Mouse (Mus musculus) MEL (cell line): Measurements from ENCODE around the gene Hells. TPM values are rescaled to one million over a fixed set of nuclear protein-coding genes. Genes with fewer than 3 reads are reported as not detected.

Source experiments
- DNase-seq: peaks from one replicate; pipeline ENCODE4 v3.0.0; 2011; ENCODE audit warnings: low read depth, low spot score
- H3K27ac ChIP-seq: 2 replicates; pipeline ENCODE4 v1.5.1; 2012; ENCODE audit warnings: low read depth, mild to moderate bottlenecking, control low read depth, low read length, moderate library complexity; ENCODE audit not compliant: control insufficient read depth
- H3K27me3 ChIP-seq, 2 experiments: fragments of 150-350 bp in 1 of 2; sonication (generic) in 1 of 2; 2 replicates each; pipeline ENCODE4 v1.6.1; 2012; ENCODE audit warnings: low read length in 2 of 2, mild to moderate bottlenecking in 2 of 2, improper control_type of control experiment in 1 of 2, moderate library complexity in 1 of 2; ENCODE audit not compliant: insufficient read depth in 2 of 2, control insufficient read depth in 1 of 2
- H3K36me3 ChIP-seq, 2 experiments: 2 replicates each; pipeline ENCODE4 v1.6.1; 2012 to 2014; ENCODE audit warnings: low read length in 2 of 2, improper control_type of control experiment in 1 of 2, inconsistent platforms in 1 of 2, mild to moderate bottlenecking in 1 of 2; ENCODE audit not compliant: insufficient read depth in 2 of 2, control insufficient read depth in 1 of 2
- H3K4me1 ChIP-seq, 2 experiments: fragments of 150-350 bp in 1 of 2; sonication (generic) in 1 of 2; 2 replicates each; pipeline ENCODE4 v1.6.1; 2012; ENCODE audit warnings: low read length in 2 of 2, improper control_type of control experiment in 1 of 2, mild to moderate bottlenecking in 1 of 2; ENCODE audit not compliant: insufficient read depth in 2 of 2, control insufficient read depth in 1 of 2
- H3K4me3 ChIP-seq, 2 experiments: fragments of 150-350 bp in 1 of 2; sonication (generic) in 1 of 2; 2 replicates each; pipeline ENCODE4 v1.5.1; 2012; ENCODE audit warnings: low read depth in 2 of 2, low read length in 2 of 2, mild to moderate bottlenecking in 2 of 2, moderate library complexity in 2 of 2, control low read depth in 1 of 2, improper control_type of control experiment in 1 of 2; ENCODE audit not compliant: control insufficient read depth in 1 of 2, insufficient read depth in 1 of 2
- H3K79me2 ChIP-seq: 2 replicates; pipeline ENCODE4 v1.6.1; 2012; ENCODE audit warnings: mild to moderate bottlenecking, low read length, moderate library complexity; ENCODE audit not compliant: control insufficient read depth, poor library complexity, insufficient read depth
- H3K9ac ChIP-seq: 2 replicates; pipeline ENCODE4 v1.6.1; 2012; ENCODE audit warnings: low read depth, mild to moderate bottlenecking, control low read depth, low read length, moderate library complexity; ENCODE audit not compliant: control insufficient read depth, poor library complexity, severe bottlenecking
- H3K9me3 ChIP-seq: fragments of 150-350 bp; sonication (generic); replicated peaks from 2 replicates; pipeline ENCODE4 v1.6.1; 2012; ENCODE audit warnings: mild to moderate bottlenecking, low read length, improper control_type of control experiment, moderate library complexity; ENCODE audit not compliant: insufficient read depth
- CTCF ChIP-seq, 3 experiments: IDR thresholded peaks in 2 of 3; conservative IDR thresholded peaks in 1 of 3; 2 replicates each; pipeline ENCODE4 v1.5.1; 2011 to 2012; ENCODE audit warnings: low read length in 3 of 3, low read depth in 2 of 3, mild to moderate bottlenecking in 2 of 3, improper control_type of control experiment in 1 of 3, inconsistent platforms in 1 of 3, mixed read lengths in 1 of 3, moderate library complexity in 1 of 3; ENCODE audit not compliant: control insufficient read depth in 1 of 3, insufficient read depth in 1 of 3, poor library complexity in 1 of 3, severe bottlenecking in 1 of 3
- ELF1 ChIP-seq: IDR thresholded peaks from 2 replicates; pipeline ENCODE4 v1.6.1; 2014; ENCODE audit warnings: low read depth, mild to moderate bottlenecking, inconsistent platforms, low read length, improper control_type of control experiment, moderate library complexity
- EP300 ChIP-seq, 2 experiments: IDR thresholded peaks; 2 replicates each; pipeline ENCODE4 v1.6.1; 2011; ENCODE audit warnings: improper control_type of control experiment in 2 of 2, low read length in 2 of 2, low read depth in 1 of 2, mild to moderate bottlenecking in 1 of 2
- ETS1 ChIP-seq: IDR thresholded peaks from 2 replicates; pipeline ENCODE4 v1.6.1; 2012; ENCODE audit warnings: low read depth, mild to moderate bottlenecking, inconsistent platforms, low read length, improper control_type of control experiment, moderate library complexity
- GABPA ChIP-seq: IDR thresholded peaks from 2 replicates; pipeline ENCODE4 v1.6.1; 2012; ENCODE audit warnings: low read depth, mild to moderate bottlenecking, inconsistent platforms, low read length, improper control_type of control experiment, moderate library complexity
- GATA1 ChIP-seq: IDR thresholded peaks from 2 replicates; pipeline ENCODE4 v1.6.1; 2011; ENCODE audit warnings: low read depth, low read length, improper control_type of control experiment
- HCFC1 ChIP-seq: IDR thresholded peaks from 2 replicates; pipeline ENCODE4 v1.6.1; 2012; ENCODE audit warnings: low read depth, mild to moderate bottlenecking, inconsistent platforms, low read length, improper control_type of control experiment, moderate library complexity
- JUND ChIP-seq: IDR thresholded peaks from 2 replicates; pipeline ENCODE4 v1.6.1; 2011; ENCODE audit warnings: low read depth, mild to moderate bottlenecking, improper control_type of control experiment, low read length
- KAT2A ChIP-seq: conservative IDR thresholded peaks from 2 replicates; pipeline ENCODE4 v1.6.1; 2012; ENCODE audit warnings: low read depth, low read length, improper control_type of control experiment, inconsistent platforms
- MAFK ChIP-seq: IDR thresholded peaks from 2 replicates; pipeline ENCODE4 v1.6.1; 2011; ENCODE audit warnings: low read depth, mild to moderate bottlenecking, low read length, improper control_type of control experiment, borderline replicate concordance
- MAX ChIP-seq: IDR thresholded peaks from 2 replicates; pipeline ENCODE4 v1.6.1; 2011; ENCODE audit warnings: low read length, improper control_type of control experiment
- MEF2A ChIP-seq: IDR thresholded peaks from 2 replicates; pipeline ENCODE4 v1.6.1; 2014; ENCODE audit warnings: low read depth, mild to moderate bottlenecking, inconsistent platforms, low read length, improper control_type of control experiment; ENCODE audit not compliant: poor library complexity, insufficient replicate concordance, severe bottlenecking; ENCODE audit errors: extremely low read depth
- MYB ChIP-seq: IDR thresholded peaks from 2 replicates; pipeline ENCODE4 v1.6.1; 2011; ENCODE audit warnings: mild to moderate bottlenecking, low read depth, low read length, improper control_type of control experiment
- MYC ChIP-seq: IDR thresholded peaks from 2 replicates; pipeline ENCODE4 v1.6.1; 2011; ENCODE audit warnings: low read depth, mild to moderate bottlenecking, low read length, improper control_type of control experiment, moderate library complexity
- NRF1 ChIP-seq: IDR thresholded peaks from 2 replicates; pipeline ENCODE4 v1.6.1; 2014; ENCODE audit warnings: low read depth, mild to moderate bottlenecking, inconsistent platforms, low read length, improper control_type of control experiment, moderate library complexity; ENCODE audit not compliant: poor library complexity, insufficient read depth, severe bottlenecking
- POLR2A ChIP-seq, 2 experiments: IDR thresholded peaks; 2 replicates each; pipeline ENCODE4 v1.6.1; 2011 to 2012; ENCODE audit warnings: low read length in 2 of 2, mild to moderate bottlenecking in 2 of 2, control low read depth in 1 of 2, improper control_type of control experiment in 1 of 2, low read depth in 1 of 2, moderate library complexity in 1 of 2; ENCODE audit not compliant: control insufficient read depth in 1 of 2, insufficient read depth in 1 of 2, poor library complexity in 1 of 2
- POLR2AphosphoS2 ChIP-seq: IDR thresholded peaks from 2 replicates; pipeline ENCODE4 v1.6.1; 2011; ENCODE audit warnings: low read length, improper control_type of control experiment
- RCOR1 ChIP-seq: IDR thresholded peaks from 2 replicates; pipeline ENCODE4 v1.6.1; 2012; ENCODE audit warnings: low read depth, mild to moderate bottlenecking, inconsistent platforms, low read length, improper control_type of control experiment
- SIN3A ChIP-seq: IDR thresholded peaks from 2 replicates; pipeline ENCODE4 v1.6.1; 2012; ENCODE audit warnings: low read length, improper control_type of control experiment, inconsistent platforms
- SMC3 ChIP-seq: IDR thresholded peaks from 2 replicates; pipeline ENCODE4 v1.6.1; 2011; ENCODE audit warnings: low read depth, low read length, improper control_type of control experiment
- TAL1 ChIP-seq: IDR thresholded peaks from 2 replicates; pipeline ENCODE4 v1.6.1; 2012; ENCODE audit warnings: mild to moderate bottlenecking, inconsistent platforms, low read length, moderate library complexity, mixed read lengths
- UBTF ChIP-seq: IDR thresholded peaks from 2 replicates; pipeline ENCODE4 v1.6.1; 2012; ENCODE audit warnings: low read depth, mild to moderate bottlenecking, inconsistent platforms, low read length, improper control_type of control experiment, moderate library complexity, borderline replicate concordance; ENCODE audit not compliant: insufficient read depth
- USF1 ChIP-seq: IDR thresholded peaks from 2 replicates; pipeline ENCODE4 v1.6.1; 2014; ENCODE audit warnings: low read depth, mild to moderate bottlenecking, inconsistent platforms, low read length, improper control_type of control experiment, moderate library complexity
- USF2 ChIP-seq, 2 experiments: IDR thresholded peaks; 2 replicates each; pipeline ENCODE4 v1.6.1; 2011 to 2012; ENCODE audit warnings: improper control_type of control experiment in 2 of 2, low read length in 2 of 2, borderline replicate concordance in 1 of 2, inconsistent platforms in 1 of 2, low read depth in 1 of 2, mild to moderate bottlenecking in 1 of 2; ENCODE audit not compliant: insufficient read depth in 1 of 2
- ZKSCAN1 ChIP-seq: IDR thresholded peaks from 2 replicates; pipeline ENCODE4 v1.6.1; 2012; ENCODE audit warnings: low read depth, mild to moderate bottlenecking, inconsistent platforms, low read length, improper control_type of control experiment, moderate library complexity
- ZMIZ1 ChIP-seq: IDR thresholded peaks from 2 replicates; pipeline ENCODE4 v1.6.1; 2012; ENCODE audit warnings: low read depth, mild to moderate bottlenecking, inconsistent platforms, low read length, improper control_type of control experiment, moderate library complexity
- ZNF384 ChIP-seq: IDR thresholded peaks from 2 replicates; pipeline ENCODE4 v1.6.1; 2012; ENCODE audit warnings: low read depth, mild to moderate bottlenecking, inconsistent platforms, low read length, improper control_type of control experiment
- polyA plus RNA-seq, 2 experiments: library from polyadenylated mRNA; stranded (reverse) in 1 of 2; unstranded in 1 of 2; fragments of >175 nt in 1 of 2; fragments of >200 nt in 1 of 2; gene quantifications; 2 replicates each; pipeline versions ENCODE4 v1.2.1 to v1.2.4; 2012; ENCODE audit warnings: low replicate concordance in 2 of 2, low read depth in 1 of 2; ENCODE audit not compliant: insufficient read length in 2 of 2, insufficient read depth in 1 of 2, missing spikeins in 1 of 2
- total RNA-seq: library from RNA; depleted of rRNA; stranded (reverse); fragments of 300-350 nt; gene quantifications from 2 replicates; pipeline ENCODE4 v1.2.3, GENCODE M21; 2012

Gene Hells
- total and polyA plus RNA-seq, 3 experiments, result 56.8 to 159 TPM; not detected in 1

DNA sequence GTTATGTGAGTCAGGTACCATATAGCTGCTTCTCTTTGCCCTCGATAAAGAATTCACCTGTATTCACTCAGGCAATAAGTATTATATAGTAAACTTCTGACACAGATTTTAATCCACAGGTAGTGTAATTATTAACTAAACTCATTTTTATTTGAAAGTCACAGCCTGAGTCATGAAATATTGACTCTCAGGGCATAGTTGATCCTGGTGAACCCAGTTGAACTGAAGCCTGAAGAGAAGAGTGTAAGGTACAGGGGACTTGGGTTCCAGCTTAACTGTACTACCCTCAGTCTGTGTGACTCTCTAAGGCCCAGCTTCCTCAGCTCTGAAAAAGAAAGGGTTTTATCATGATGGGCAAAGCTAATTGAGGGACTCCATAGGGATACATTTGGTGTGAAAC, 74.4 kb downstream of the Hells start:
- no peak overlapping the region for H3K9ac ChIP-seq
- H3K27me3 ChIP-seq, result no peaks in the 10 kb centered on the region
- DNase-seq, result no peak
- no peaks in the 10 kb centered on the region for H3K4me1 ChIP-seq
- H3K27ac ChIP-seq, result no peak overlapping the region
- no peaks in the 10 kb centered on the region for H3K36me3 ChIP-seq
- TF ChIP-seq USF1 (no peak), KAT2A (no peak), MAFK (no peak), ZMIZ1 (no peak), ETS1 (no peak), JUND (no peak), NRF1 (no peak), CTCF (IDR thresholded peaks at IDR 0.05 in 2 of 3, conservative IDR thresholded peaks at IDR 0.05 in 1 of 3; ENCODE audit: control insufficient read depth in 1 of 3, insufficient read depth in 1 of 3, low read depth in 2 of 3, low read length in 3 of 3, poor library complexity in 1 of 3, severe bottlenecking in 1 of 3) (no peak), ZNF384 (no peak), USF2 (IDR thresholded peaks at IDR 0.05; ENCODE audit: borderline replicate concordance in 1 of 2, insufficient read depth in 1 of 2, low read depth in 1 of 2, low read length in 2 of 2) (no peak), SMC3 (no peak), MYC (no peak), RCOR1 (no peak), SIN3A (no peak), UBTF (no peak)
- H3K79me2 ChIP-seq, result no peaks in the 10 kb centered on the region
- no peaks in the 10 kb centered on the region for H3K9me3 ChIP-seq
- no peak overlapping the region for H3K4me3 ChIP-seq

DNA sequence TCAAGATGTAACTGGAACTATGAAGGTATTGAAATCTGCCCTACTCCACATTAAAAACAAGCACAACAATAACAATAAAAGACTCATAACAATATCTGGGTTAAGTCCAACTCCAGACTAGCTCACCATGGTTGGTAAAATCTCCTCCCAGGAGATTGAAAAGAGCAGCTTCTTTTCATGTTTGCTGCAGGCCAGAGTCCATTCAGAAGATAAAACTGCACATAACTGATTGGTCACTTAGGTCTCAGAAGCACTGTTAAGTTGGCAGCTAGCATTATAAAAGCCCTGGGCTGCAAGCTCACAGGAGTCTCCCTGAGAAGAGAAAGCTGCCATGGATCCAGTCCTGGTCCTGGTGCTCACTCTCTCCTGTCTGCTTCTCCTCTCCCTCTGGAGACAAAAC, 76.0 kb downstream of the Hells start, which contains the start of gene Cyp2c55:
Cyp2c55 (plus strand) TSS at position 305 of the 400 bp plus-strand sequence.
- Histone ChIP-seq H3K9me3 (no peaks in the 10 kb centered on the region), H3K36me3 (no peaks in the 10 kb centered on the region), H3K79me2 (no peaks in the 10 kb centered on the region), H3K27me3 (no peaks in the 10 kb centered on the region), H3K4me3 (no peak within 1 kb of the TSS), H3K27ac (no peak within 1 kb of the TSS), H3K4me1 (no peaks in the 10 kb centered on the region), H3K9ac (no peak within 1 kb of the TSS)
- no peak for DNase-seq
- TF ChIP-seq POLR2AphosphoS2, result no peak
- no peak for TF ChIP-seq MAFK
- no peak for TF ChIP-seq GABPA
- TF ChIP-seq GATA1, result no peak
- TF ChIP-seq ETS1, result no peak
- TF ChIP-seq TAL1, result no peak
- TF ChIP-seq POLR2A (IDR thresholded peaks at IDR 0.05; ENCODE audit: control insufficient read depth in 1 of 2, insufficient read depth in 1 of 2, low read depth in 1 of 2, low read length in 2 of 2, poor library complexity in 1 of 2), result no peak
- no peak for TF ChIP-seq MYB
- TF ChIP-seq USF2 (IDR thresholded peaks at IDR 0.05; ENCODE audit: borderline replicate concordance in 1 of 2, insufficient read depth in 1 of 2, low read depth in 1 of 2, low read length in 2 of 2), result no peak
- no peak for TF ChIP-seq ELF1
- TF ChIP-seq MAX, result no peak
- TF ChIP-seq SIN3A, result no peak
- TF ChIP-seq HCFC1, result no peak
- no peak for TF ChIP-seq ZKSCAN1
- TF ChIP-seq EP300 (IDR thresholded peaks at IDR 0.05; ENCODE audit: low read depth in 1 of 2, low read length in 2 of 2), result no peak
- no peak for TF ChIP-seq MEF2A
- TF ChIP-seq CTCF (IDR thresholded peaks at IDR 0.05 in 2 of 3, conservative IDR thresholded peaks at IDR 0.05 in 1 of 3; ENCODE audit: control insufficient read depth in 1 of 3, insufficient read depth in 1 of 3, low read depth in 2 of 3, low read length in 3 of 3, poor library complexity in 1 of 3, severe bottlenecking in 1 of 3), result no peak
- TF ChIP-seq NRF1, result no peak
- TF ChIP-seq, all 39 proteins: peak for 0
